Mouse (Mus musculus) E14TG2a.4 (cell line): ENCODE measurements around the gene Mrm1.

ENCODE experiments used
- CTCF ChIP-seq: conservative IDR thresholded peaks from 2 replicates; pipeline ENCODE4 v1.5.1; 2014; ENCODE audit warnings: low read length
- NANOG ChIP-seq: IDR thresholded peaks from 2 replicates; pipeline ENCODE4 v1.6.1; 2014; ENCODE audit warnings: borderline replicate concordance, low read length, mixed read lengths

- TF ChIP-seq CTCF (no peak), NANOG (no peak)
Observed at GRCm38 (mm10) chr11:84765125-84765524, 54.2 kb downstream of the Mrm1 start.
